In the genomic region with DNA sequence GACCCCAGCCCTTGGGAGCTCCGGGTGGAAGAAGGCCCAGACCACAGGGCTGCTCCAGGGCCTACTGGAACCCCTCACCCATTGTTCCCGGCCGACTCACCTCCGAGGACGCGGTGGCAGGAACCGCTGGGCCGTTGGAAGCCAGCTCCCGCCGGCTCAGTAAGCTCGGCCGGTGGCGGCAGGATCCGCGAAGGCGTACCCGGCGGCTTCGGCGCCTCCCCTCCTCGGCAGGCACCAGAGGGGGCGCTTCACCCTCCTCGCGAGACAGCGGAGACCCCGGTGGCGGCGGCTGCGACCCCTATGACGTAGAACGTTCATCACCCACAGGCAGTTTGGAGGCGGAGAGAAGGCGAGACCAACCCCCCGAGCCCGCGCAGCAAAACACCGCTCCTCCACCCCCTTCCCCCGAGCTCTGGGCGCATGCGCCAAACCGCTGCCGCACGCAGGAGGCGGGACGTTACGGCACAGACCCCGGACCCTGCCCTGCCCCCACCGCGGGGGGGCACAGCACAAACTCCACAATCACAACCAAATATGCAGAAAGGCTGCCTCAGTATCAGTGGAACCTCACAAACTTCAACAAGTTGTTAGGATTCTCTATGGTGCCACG, we compare ENCODE assay signal across 8 mouse cellular contexts. TPM values are rescaled to one million over a fixed set of nuclear protein-coding genes. Genes with fewer than 3 reads are reported as not detected.
DNase-seq lines count a peak whose midpoint lies in the region; ATAC-seq lines count a peak whose summit lies in the region.

No protein-coding gene starts in this region.

- peak overlapping the region; percentile 90 for H3K9ac ChIP-seq in heart, embryonic 16.5 days (ENCODE audit: low read length)
- peak overlapping the region; percentile 76 for H3K9ac ChIP-seq in liver, embryonic 15.5 days
- H3K9ac ChIP-seq in neural tube, embryonic 12.5 days: peak overlapping the region; percentile 66

- H3K9me3 ChIP-seq in forebrain, embryonic 10.5 days: no peaks in the 10 kb centered on the region
- H3K9me3 ChIP-seq in heart, embryonic 16.5 days (replicated peaks; ENCODE audit: control insufficient read depth, low read length): no peaks in the 10 kb centered on the region
- no peaks in the 10 kb centered on the region for H3K9me3 ChIP-seq in liver, embryonic 15.5 days (replicated peaks)
- H3K9me3 ChIP-seq in neural tube, embryonic 12.5 days: no peaks in the 10 kb centered on the region

- DNase-seq in c-Kit-negative CD71-positive TER-119-positive erythroid progenitor cells, embryonic 14.5 days (ENCODE audit: low read depth, low spot score): peak; percentile 49
- DNase-seq in forebrain, embryonic 10.5 days (ENCODE audit: extremely low spot score, low spot score): peak; percentile 95
- DNase-seq in kidney, postnatal 36 days: peak; percentile 94 to 96
- DNase-seq in telencephalon, adult 2 months (ENCODE audit: low read depth, low spot score): peak; percentile 81

- ATAC-seq in CD4-positive, CD25-positive, alpha-beta regulatory T cell, adult 4 months: peak; percentile 48
- peak; percentile 81 for ATAC-seq in heart, embryonic 16.5 days (replicated peaks; ENCODE audit: extremely low read depth, insufficient read depth, low FRiP score)
- peak; percentile 68 for ATAC-seq in liver, embryonic 15.5 days (ENCODE audit: insufficient read depth)
- peak; percentile 80 for ATAC-seq in neural tube, embryonic 12.5 days (ENCODE audit: low FRiP score, low read depth)

- H3K27me3 ChIP-seq in forebrain, embryonic 10.5 days (ENCODE audit: poor library complexity, severe bottlenecking): no peaks in the 10 kb centered on the region
- no peaks in the 10 kb centered on the region for H3K27me3 ChIP-seq in heart, embryonic 16.5 days (ENCODE audit: control insufficient read depth, insufficient read depth, low read length)
- no peaks in the 10 kb centered on the region for H3K27me3 ChIP-seq in liver, embryonic 15.5 days
- H3K27me3 ChIP-seq in neural tube, embryonic 12.5 days (replicated peaks): no peaks in the 10 kb centered on the region

- peak overlapping the region; percentile 76 for H3K4me3 ChIP-seq in forebrain, embryonic 10.5 days
- H3K4me3 ChIP-seq in heart, embryonic 16.5 days (ENCODE audit: low read length): peak overlapping the region; percentile 81
- H3K4me3 ChIP-seq in liver, embryonic 15.5 days (replicated peaks): peak overlapping the region; percentile 85
- H3K4me3 ChIP-seq in neural tube, embryonic 12.5 days: peak overlapping the region; percentile 58

- H3K4me1 ChIP-seq in forebrain, embryonic 10.5 days: peaks cover 35% of the 10 kb centered on the region
- peaks cover 28% of the 10 kb centered on the region for H3K4me1 ChIP-seq in heart, embryonic 16.5 days (ENCODE audit: control insufficient read depth, insufficient read depth, low read length)
- peaks cover 42% of the 10 kb centered on the region for H3K4me1 ChIP-seq in liver, embryonic 15.5 days (replicated peaks)
- peaks cover 7% of the 10 kb centered on the region for H3K4me1 ChIP-seq in neural tube, embryonic 12.5 days

- under 1% methylated on average over 50 of the region's 50 CpGs for WGBS in forebrain, embryonic 10.5 days
- WGBS in heart, embryonic 16.5 days: under 1% methylated on average over 49 of the region's 50 CpGs
- under 1% methylated on average over 46 of the region's 50 CpGs for WGBS in liver, embryonic 15.5 days (ENCODE audit: insufficient replicate concordance)
- WGBS in neural tube, embryonic 12.5 days: under 1% methylated on average over 50 of the region's 50 CpGs

- peak overlapping the region; percentile 81 for H3K4me2 ChIP-seq in heart, embryonic 16.5 days (ENCODE audit: low read depth, low read length)
- peak overlapping the region; percentile 93 for H3K4me2 ChIP-seq in liver, embryonic 15.5 days
- peak overlapping the region; percentile 75 for H3K4me2 ChIP-seq in neural tube, embryonic 12.5 days (replicated peaks)

- peak overlapping the region; percentile 97 for H3K27ac ChIP-seq in forebrain, embryonic 10.5 days
- peak overlapping the region; percentile 99 for H3K27ac ChIP-seq in heart, embryonic 16.5 days (ENCODE audit: low read length)
- peak overlapping the region; percentile 93 for H3K27ac ChIP-seq in liver, embryonic 15.5 days (replicated peaks)
- peak overlapping the region; percentile 88 for H3K27ac ChIP-seq in neural tube, embryonic 12.5 days

- H3K36me3 ChIP-seq in forebrain, embryonic 10.5 days (replicated peaks): peaks cover 61% of the 10 kb centered on the region
- peaks cover 6% of the 10 kb centered on the region; the same call in 1 of the 2 replicates for H3K36me3 ChIP-seq in heart, embryonic 16.5 days (ENCODE audit: control insufficient read depth, insufficient read depth)
- H3K36me3 ChIP-seq in liver, embryonic 15.5 days (replicated peaks): peaks cover 33% of the 10 kb centered on the region
- H3K36me3 ChIP-seq in neural tube, embryonic 12.5 days: peaks cover 16% of the 10 kb centered on the region; the same call in 1 of the 2 replicates

RNA-seq across cellular contexts. Expression of a gene that starts 1.1 kb away (rescaled TPM):
- 10 to 100 TPM; 27.6 to 70.5 TPM for polyA plus RNA-seq in CD4-positive, CD25-positive, alpha-beta regulatory T cell, adult 4 months (2017; shearing (Covaris generic))
- 26.4 and 26.7 TPM in 2 replicates for polyA plus RNA-seq in forebrain, embryonic 10.5 days (2016; fragmentation: Nextera tagmentation; extraction: Ambion mirVana)
- polyA plus RNA-seq in heart, embryonic 16.5 days (2015; fragmentation: Nextera tagmentation; extraction: Ambion mirVana): 28.7 and 31.7 TPM in 2 replicates
- 10.6 and 17.5 TPM in 2 replicates for polyA plus RNA-seq in liver, embryonic 15.5 days (2015; fragmentation: Nextera tagmentation; extraction: Ambion mirVana)
- polyA plus RNA-seq in neural tube, embryonic 12.5 days (2016; fragmentation: Nextera tagmentation; extraction: Ambion mirVana): 23.0 and 24.0 TPM in 2 replicates

RNA-seq across cellular contexts. Expression of a gene that starts 1.3 kb away (rescaled TPM):
- 10 to 100 TPM; 20.1 to 23.5 TPM for polyA plus RNA-seq in CD4-positive, CD25-positive, alpha-beta regulatory T cell, adult 4 months (2017; shearing (Covaris generic))
- polyA plus RNA-seq in forebrain, embryonic 10.5 days (2016; fragmentation: Nextera tagmentation; extraction: Ambion mirVana): 46.0 and 49.0 TPM in 2 replicates
- polyA plus RNA-seq in heart, embryonic 16.5 days (2015; fragmentation: Nextera tagmentation; extraction: Ambion mirVana): 27.0 and 27.9 TPM in 2 replicates
- 13.5 and 14.1 TPM in 2 replicates for polyA plus RNA-seq in liver, embryonic 15.5 days (2015; fragmentation: Nextera tagmentation; extraction: Ambion mirVana)
- 43.2 and 43.4 TPM in 2 replicates for polyA plus RNA-seq in neural tube, embryonic 12.5 days (2016; fragmentation: Nextera tagmentation; extraction: Ambion mirVana)

RNA-seq across cellular contexts. Expression of a gene that starts 10.9 kb away (rescaled TPM):
- polyA plus RNA-seq in CD4-positive, CD25-positive, alpha-beta regulatory T cell, adult 4 months (2017; shearing (Covaris generic)): 100 to 1,000 TPM; 112 to 124 TPM
- 307 and 312 TPM in 2 replicates for polyA plus RNA-seq in forebrain, embryonic 10.5 days (2016; fragmentation: Nextera tagmentation; extraction: Ambion mirVana)
- polyA plus RNA-seq in heart, embryonic 16.5 days (2015; fragmentation: Nextera tagmentation; extraction: Ambion mirVana): 580 and 597 TPM in 2 replicates
- 139 and 155 TPM in 2 replicates for polyA plus RNA-seq in liver, embryonic 15.5 days (2015; fragmentation: Nextera tagmentation; extraction: Ambion mirVana)
- 287 and 291 TPM in 2 replicates for polyA plus RNA-seq in neural tube, embryonic 12.5 days (2016; fragmentation: Nextera tagmentation; extraction: Ambion mirVana)

RNA-seq across cellular contexts. Expression of a gene that starts 28.7 kb away (rescaled TPM):
- 100 to 1,000 TPM in 1 of 2 experiments, 10 to 100 TPM in 1; 85.3 to 103 TPM for polyA plus RNA-seq in CD4-positive, CD25-positive, alpha-beta regulatory T cell, adult 4 months (2017; shearing (Covaris generic))
- 2.5 and 3.0 TPM in 2 replicates for polyA plus RNA-seq in forebrain, embryonic 10.5 days (2016; fragmentation: Nextera tagmentation; extraction: Ambion mirVana)
- polyA plus RNA-seq in heart, embryonic 16.5 days (2015; fragmentation: Nextera tagmentation; extraction: Ambion mirVana): 10.1 and 12.0 TPM in 2 replicates
- polyA plus RNA-seq in liver, embryonic 15.5 days (2015; fragmentation: Nextera tagmentation; extraction: Ambion mirVana): 4.5 and 5.0 TPM in 2 replicates
- 3.3 and 4.3 TPM in 2 replicates for polyA plus RNA-seq in neural tube, embryonic 12.5 days (2016; fragmentation: Nextera tagmentation; extraction: Ambion mirVana)

Comparison
In these comparisons a context has a peak if more than half of its experiments do, and no peak if none do; other contexts are left out.
1. Peak in every context shown above with its lines: DNase-seq, ATAC-seq, H3K4me3 ChIP-seq and H3K27ac ChIP-seq.